Mouse (Mus musculus): Measurements from ENCODE around the gene Ankrd16. TPM values are rescaled to one million over a fixed set of nuclear protein-coding genes. Genes with fewer than 3 reads are reported as not detected.

Ankrd16 gene
- polyA plus RNA-seq, 1 experiment = not detected

DNA sequence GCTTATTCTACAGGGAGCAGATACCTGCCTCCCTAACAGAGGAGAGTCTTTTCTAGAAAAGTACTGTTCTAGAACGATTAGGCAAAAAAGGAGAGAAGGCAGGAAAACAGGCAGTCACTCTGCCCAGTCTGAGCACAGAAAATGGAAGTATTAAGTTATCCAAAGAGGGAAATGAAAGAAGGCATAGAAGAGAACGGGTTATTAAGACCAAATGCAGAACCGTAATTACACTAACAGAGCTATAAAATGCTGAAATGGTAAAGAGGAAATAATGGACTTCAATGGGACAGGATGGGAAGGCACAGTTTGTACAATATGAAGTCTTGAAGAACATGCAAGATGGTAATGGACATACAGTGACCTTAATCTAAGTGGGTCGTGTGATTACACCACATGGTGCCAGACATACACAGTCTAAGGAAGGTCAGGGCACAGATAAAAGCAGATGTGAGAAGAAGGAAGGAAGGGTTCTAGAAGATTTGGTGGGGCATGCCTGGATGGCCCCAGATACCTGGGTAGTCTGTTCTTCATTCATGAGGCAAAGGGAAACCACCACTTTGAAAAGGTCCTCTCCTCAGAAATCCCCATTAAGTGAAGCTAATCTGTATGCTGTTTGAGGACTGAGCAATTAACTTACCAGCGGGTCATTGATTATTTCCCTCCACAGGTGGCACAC is 11.1 kb upstream of the Ankrd16 start:
- 41% methylated on average over 5 of the region's 5 CpGs for WGBS
- Histone ChIP-seq H3K4me1 (ENCODE audit: control insufficient read depth, insufficient read depth, low read length) (peaks cover 7% of the 10 kb centered on the region), H3K4me3 (ENCODE audit: insufficient read depth, low read depth, low read length) (no peak overlapping the region), H3K27ac (ENCODE audit: insufficient read depth, low read depth, low read length) (no peak overlapping the region)
- no peak for TF ChIP-seq POLR2A (IDR thresholded peaks at IDR 0.05; ENCODE audit: insufficient read depth, low read depth, low read length)

- no peak for TF ChIP-seq CTCF (IDR thresholded peaks at IDR 0.05; ENCODE audit: insufficient read depth, low read depth, low read length)
- no peak for TF ChIP-seq POLR2A (IDR thresholded peaks at IDR 0.05; ENCODE audit: insufficient read depth, low read depth, low read length)
- WGBS = 68% methylated on average over 10 of the region's 10 CpGs
- Histone ChIP-seq H3K4me3 (ENCODE audit: insufficient read depth, low read depth, low read length) (no peak overlapping the region), H3K4me1 (ENCODE audit: control insufficient read depth, insufficient read depth, low read length) (peaks cover 7% of the 10 kb centered on the region), H3K27ac (ENCODE audit: insufficient read depth, low read depth, low read length) (no peak overlapping the region)
Measured at GRCm38 (mm10) chr2:11767161-11767545, 10.5 kb upstream of the Ankrd16 start.

DNA sequence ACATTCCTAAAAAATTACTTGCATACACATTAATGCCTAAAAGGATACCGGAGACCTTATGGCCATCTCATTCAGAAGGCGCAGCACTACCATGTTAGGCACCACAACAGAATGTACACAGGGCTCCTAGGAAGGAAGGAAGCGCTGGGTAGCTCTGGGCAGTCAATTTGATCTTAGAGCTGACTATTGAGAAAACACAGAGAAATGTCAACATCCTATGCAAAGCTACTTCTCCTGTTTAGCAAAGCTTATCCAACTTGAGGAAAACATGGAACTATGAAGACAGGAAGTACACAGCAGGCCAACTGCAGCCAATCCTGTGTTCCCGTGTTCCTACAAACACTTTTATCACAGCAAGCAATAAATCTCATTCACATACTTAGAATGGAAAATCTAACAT is 6.0 kb upstream of the Ankrd16 start:
- WGBS = 93% methylated on average over 4 of the region's 4 CpGs
- no peak overlapping the region for H3K4me3 ChIP-seq (ENCODE audit: insufficient read depth, low read depth, low read length)
- no peak overlapping the region for H3K27ac ChIP-seq (ENCODE audit: insufficient read depth, low read depth, low read length)
- H3K4me1 ChIP-seq (ENCODE audit: control insufficient read depth, insufficient read depth, low read length) = peaks cover 12% of the 10 kb centered on the region
- no peak for TF ChIP-seq POLR2A (IDR thresholded peaks at IDR 0.05; ENCODE audit: insufficient read depth, low read depth, low read length)
- no peak for TF ChIP-seq CTCF (IDR thresholded peaks at IDR 0.05; ENCODE audit: insufficient read depth, low read depth, low read length)

DNA sequence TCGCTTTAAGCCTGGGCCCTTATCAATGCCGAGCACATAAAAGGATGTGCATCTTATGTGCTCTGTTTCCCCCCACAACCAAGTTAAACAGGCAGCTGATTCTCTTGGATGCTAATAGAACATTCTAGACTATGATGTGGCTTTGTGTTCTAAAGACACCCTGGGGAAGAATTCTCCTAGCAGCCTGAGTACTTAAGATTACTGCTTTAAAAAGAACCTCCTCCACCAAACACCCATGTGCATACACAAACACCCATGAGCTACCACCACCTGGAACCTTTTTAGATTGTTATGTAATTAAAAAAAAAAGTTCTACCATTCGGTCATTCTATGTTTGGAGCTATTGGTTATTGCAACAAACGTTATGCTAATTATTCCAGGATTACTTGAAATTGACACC is 5.3 kb upstream of the Ankrd16 start:
- 53% methylated on average over 4 of the region's 4 CpGs for WGBS
- Histone ChIP-seq H3K27ac (ENCODE audit: insufficient read depth, low read depth, low read length) (no peak overlapping the region), H3K4me1 (ENCODE audit: control insufficient read depth, insufficient read depth, low read length) (peaks cover 6% of the 10 kb centered on the region), H3K4me3 (ENCODE audit: insufficient read depth, low read depth, low read length) (no peak overlapping the region)
- TF ChIP-seq POLR2A (IDR thresholded peaks at IDR 0.05; ENCODE audit: insufficient read depth, low read depth, low read length) = no peak
- no peak for TF ChIP-seq CTCF (IDR thresholded peaks at IDR 0.05; ENCODE audit: insufficient read depth, low read depth, low read length)

DNA sequence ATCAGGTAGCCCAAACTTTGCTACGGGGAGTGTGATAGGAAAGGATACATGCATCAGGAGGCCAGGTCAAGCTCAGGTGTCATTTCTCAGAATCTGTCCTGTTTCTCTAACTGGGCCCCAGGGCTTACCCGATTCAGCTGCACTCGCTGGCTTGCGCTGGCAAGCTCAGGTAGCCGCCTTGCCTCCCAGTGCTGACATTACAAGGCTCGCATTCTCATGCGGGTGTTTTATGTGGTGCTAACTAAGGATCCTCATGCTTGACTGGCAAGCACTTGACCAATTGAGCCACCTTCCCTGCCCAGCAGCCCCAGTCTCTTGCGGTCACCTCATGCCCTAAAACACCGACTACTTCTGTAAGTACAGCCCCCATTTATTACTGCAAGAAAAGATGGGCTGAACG is 3.2 kb upstream of the Ankrd16 start:
- Histone ChIP-seq H3K27ac (ENCODE audit: insufficient read depth, low read depth, low read length) (no peak overlapping the region), H3K4me3 (ENCODE audit: insufficient read depth, low read depth, low read length) (no peak overlapping the region), H3K4me1 (ENCODE audit: control insufficient read depth, insufficient read depth, low read length) (peaks cover 6% of the 10 kb centered on the region)
- 82% methylated on average over 10 of the region's 10 CpGs for WGBS
- TF ChIP-seq POLR2A (IDR thresholded peaks at IDR 0.05; ENCODE audit: insufficient read depth, low read depth, low read length) (no peak), CTCF (IDR thresholded peaks at IDR 0.05; ENCODE audit: insufficient read depth, low read depth, low read length) (no peak)

- H3K4me1 ChIP-seq (ENCODE audit: control insufficient read depth, insufficient read depth, low read length) = peaks cover 11% of the 10 kb centered on the region
- WGBS = 64% methylated on average over 5 of the region's 5 CpGs
- no peak overlapping the region for H3K4me3 ChIP-seq (ENCODE audit: insufficient read depth, low read depth, low read length)
- H3K27ac ChIP-seq (ENCODE audit: insufficient read depth, low read depth, low read length) = no peak overlapping the region
- no peak for TF ChIP-seq CTCF (IDR thresholded peaks at IDR 0.05; ENCODE audit: insufficient read depth, low read depth, low read length)
Measured at GRCm38 (mm10) chr2:11775121-11775520, 2.6 kb upstream of the Ankrd16 start.

DNA sequence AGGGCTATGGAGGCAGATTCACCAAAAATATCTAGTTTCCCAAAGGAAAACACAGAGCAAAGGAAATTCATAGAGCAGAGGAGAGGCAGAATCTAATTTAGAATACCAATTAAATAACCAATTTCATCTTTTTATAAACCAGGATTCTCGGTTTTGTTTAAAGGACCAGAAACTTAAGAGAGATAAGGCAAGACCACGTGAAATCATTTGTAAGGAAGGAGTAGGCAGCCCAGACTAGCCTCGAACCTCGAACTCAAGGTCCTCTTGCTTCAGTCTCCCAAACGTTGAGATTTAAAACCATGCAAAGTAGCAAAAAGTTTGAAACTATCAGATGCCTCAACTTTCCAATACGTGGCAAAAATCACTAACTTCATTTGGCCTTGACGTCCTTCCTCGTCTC is 1.3 kb upstream of the Ankrd16 start:
- H3K4me3 ChIP-seq (ENCODE audit: insufficient read depth, low read depth, low read length) = no peak overlapping the region
- TF ChIP-seq POLR2A (IDR thresholded peaks at IDR 0.05; ENCODE audit: insufficient read depth, low read depth, low read length) (no peak), CTCF (IDR thresholded peaks at IDR 0.05; ENCODE audit: insufficient read depth, low read depth, low read length) (no peak)
- no peak overlapping the region for H3K27ac ChIP-seq (ENCODE audit: insufficient read depth, low read depth, low read length)
- H3K4me1 ChIP-seq (ENCODE audit: control insufficient read depth, insufficient read depth, low read length) = peaks cover 11% of the 10 kb centered on the region
- 40% methylated on average over 8 of the region's 8 CpGs for WGBS

- Histone ChIP-seq H3K4me3 (ENCODE audit: insufficient read depth, low read depth, low read length) (peak overlapping the region; percentile 85), H3K27ac (ENCODE audit: insufficient read depth, low read depth, low read length) (peak overlapping the region; percentile 96), H3K4me1 (ENCODE audit: control insufficient read depth, insufficient read depth, low read length) (peaks cover 11% of the 10 kb centered on the region)
- TF ChIP-seq CTCF (IDR thresholded peaks at IDR 0.05; ENCODE audit: insufficient read depth, low read depth, low read length) = 0 out of 2 replicates have a peak, but pooled peaks have one; percentile 9
- TF ChIP-seq POLR2A (IDR thresholded peaks at IDR 0.05; ENCODE audit: insufficient read depth, low read depth, low read length) = peak; percentile 39
- WGBS = under 1% methylated on average over 43 of the region's 43 CpGs
Measured at GRCm38 (mm10) chr2:11778087-11778823, 579 bp downstream of the Ankrd16 start.

GRCm38 (mm10) chr2:11784159-11784558 is 6.5 kb downstream of the Ankrd16 start:
- no peak overlapping the region for H3K27ac ChIP-seq (ENCODE audit: insufficient read depth, low read depth, low read length)
- WGBS = 92% methylated on average over 6 of the region's 6 CpGs
- no peak for TF ChIP-seq CTCF (IDR thresholded peaks at IDR 0.05; ENCODE audit: insufficient read depth, low read depth, low read length)
- no peak for TF ChIP-seq POLR2A (IDR thresholded peaks at IDR 0.05; ENCODE audit: insufficient read depth, low read depth, low read length)
- peaks cover 4% of the 10 kb centered on the region; the same call in 1 of the 2 replicates for H3K4me1 ChIP-seq (ENCODE audit: control insufficient read depth, insufficient read depth, low read length)
- H3K4me3 ChIP-seq (ENCODE audit: insufficient read depth, low read depth, low read length) = no peak overlapping the region
